Mouse (Mus musculus) urinary bladder, adult 2 months (tissue): ENCODE results near the gene Gm14419. TPM values are rescaled to one million over a fixed set of nuclear protein-coding genes. Genes with fewer than 3 reads are reported as not detected.
"Not testable (repeated sequence)": the region's sequence is repeated elsewhere in the genome, so short reads cannot be mapped to it uniquely, and the experiment has no call there.

Experiments used
- DNase-seq: peaks from one replicate; pipeline ENCODE4 v3.0.0; 2022; ENCODE audit warnings: low spot score
- polyA plus RNA-seq: library from polyadenylated mRNA; depleted of rRNA; stranded (reverse); fragments of >200 nt; gene quantifications from 2 replicates; pipeline ENCODE4 v1.2.3, GENCODE M21; 2012; rRNA removed

Gene Gm14419
- 6.5 and 13.8 TPM in 2 replicates for polyA plus RNA-seq

- DNase-seq = not testable (repeated sequence)
Observed at GRCm38 (mm10) chr2:177000656-177001055, at the start of gene Gm14419. Gene Gm14419 (plus strand): TSS chr2:177000956.

Other genes with a start within 250 kb of the Gm14419 start
- 13.2 and 17.8 TPM in 2 replicates for gene Gm14295, start 202.3 kb upstream of the Gm14419 start, polyA plus RNA-seq
- not detected in 2 replicates for gene Gm14408, start 169.8 kb upstream of the Gm14419 start, polyA plus RNA-seq
- 7.9 and 10.5 TPM in 2 replicates for gene Gm14296, start 73.1 kb upstream of the Gm14419 start, polyA plus RNA-seq
- 0.17 TPM in 1 of 2 replicates, not detected in the other for gene Gm14401, start 73.4 kb downstream of the Gm14419 start, polyA plus RNA-seq
- 21.4 and 23.7 TPM in 2 replicates for gene Gm14410, start 205.5 kb downstream of the Gm14419 start, polyA plus RNA-seq